23 mouse cellular contexts compared by ENCODE assay signal in genomic region chr5:29861522-29861921, GRCm38 (mm10).
DNase-seq lines count a peak whose midpoint lies in the region; ATAC-seq and TF ChIP-seq lines count a peak whose summit lies in the region.
"Had no signal": no experiment of that assay in that cellular context is flagged by ENCODE, and none has a peak within 500 bp of the region (broad histone marks: within the 10 kb centered on the region; RNA-seq: fewer than 3 reads in every experiment).

No protein-coding gene starts in this region.

- in situ Hi-C loops in Patski (cut with MboI; ENCODE audit: low pct_unique_long_range_greater_than_20kb): no loop called here

- CTCF ChIA-PET in Patski (lab: Charles Lee): interaction anchor here (1.6 kb wide), 1 partner anchor 37 kb away, joined by 4 read pairs; no protein-coding TSS in a partner anchor

- no peak overlapping the region for H3K9ac ChIP-seq in forebrain, embryonic 15.5 days (replicated peaks)
- H3K9ac ChIP-seq: embryonic facial prominence, embryonic 13.5 days; hindbrain, embryonic 14.5 days; intestine, embryonic 15.5 days; kidney, embryonic 15.5 days; liver, embryonic 15.5 days; midbrain, embryonic 15.5 days; stomach, embryonic 15.5 days had no signal

- H3K4me2 ChIP-seq in forebrain, embryonic 15.5 days (replicated peaks): no peak overlapping the region
- H3K4me2 ChIP-seq: embryonic facial prominence, embryonic 13.5 days; hindbrain, embryonic 14.5 days; intestine, embryonic 15.5 days; kidney, embryonic 15.5 days; liver, embryonic 15.5 days; midbrain, embryonic 15.5 days; stomach, embryonic 15.5 days had no signal

- 0 out of 2 replicates have a peak overlapping the region, but pooled peaks have one; percentile 12 for H3K27ac ChIP-seq in gastrocnemius, adult 2 months
- no peak overlapping the region for H3K27ac ChIP-seq in forebrain, embryonic 15.5 days (replicated peaks)
- H3K27ac ChIP-seq: embryonic facial prominence, embryonic 13.5 days; hindbrain, embryonic 14.5 days; intestine, embryonic 15.5 days; kidney, embryonic 15.5 days; liver, embryonic 15.5 days; midbrain, embryonic 15.5 days; stomach, embryonic 15.5 days had no signal

- H3K36me3 ChIP-seq in forebrain, embryonic 15.5 days: no peaks in the 10 kb centered on the region
- H3K36me3 ChIP-seq: embryonic facial prominence, embryonic 13.5 days; intestine, embryonic 15.5 days; kidney, embryonic 15.5 days; liver, embryonic 15.5 days; midbrain, embryonic 15.5 days; stomach, embryonic 15.5 days had no signal

- H3K4me3 ChIP-seq in gastrocnemius, adult 2 months: no peak overlapping the region
- H3K4me3 ChIP-seq in forebrain, embryonic 15.5 days: no peak overlapping the region
- H3K4me3 ChIP-seq: embryonic facial prominence, embryonic 13.5 days; intestine, embryonic 15.5 days; kidney, embryonic 15.5 days; liver, embryonic 15.5 days; midbrain, embryonic 15.5 days; stomach, embryonic 15.5 days had no signal

- intact Hi-C loops in gastrocnemius, adult 2 months (cut with DNase I): no loop called here
- intact Hi-C loops in gastrocnemius, postnatal 36 days (cut with DNase I): no loop called here

- POLR2A ChIA-PET in Patski (lab: Charles Lee): no interaction called here

- H3K9me3 ChIP-seq in forebrain, embryonic 15.5 days: no peaks in the 10 kb centered on the region
- H3K9me3 ChIP-seq: embryonic facial prominence, embryonic 13.5 days; intestine, embryonic 15.5 days; kidney, embryonic 15.5 days; liver, embryonic 15.5 days; midbrain, embryonic 15.5 days; stomach, embryonic 15.5 days had no signal

- 82% methylated on average over 3 of the region's 3 CpGs for WGBS in forebrain, embryonic 15.5 days

- H3K4me1 ChIP-seq in forebrain, embryonic 15.5 days: no peaks in the 10 kb centered on the region
- H3K4me1 ChIP-seq: embryonic facial prominence, embryonic 13.5 days; intestine, embryonic 15.5 days; kidney, embryonic 15.5 days; liver, embryonic 15.5 days; midbrain, embryonic 15.5 days; stomach, embryonic 15.5 days had no signal

- H3K27me3 ChIP-seq in Patski: no peaks in the 10 kb centered on the region
- no peaks in the 10 kb centered on the region for H3K27me3 ChIP-seq in forebrain, embryonic 15.5 days
- H3K27me3 ChIP-seq: embryonic facial prominence, embryonic 13.5 days; intestine, embryonic 15.5 days; kidney, embryonic 15.5 days; liver, embryonic 15.5 days; midbrain, embryonic 15.5 days; stomach, embryonic 15.5 days had no signal

- peak; percentile 95 for ATAC-seq in Patski
- no peak for ATAC-seq in forebrain, embryonic 15.5 days (replicated peaks)
- no peak for ATAC-seq in erythroid progenitor cell, adult 5-6 weeks (replicated peaks; ENCODE audit: low FRiP score, poor library complexity, severe bottlenecking)
- ATAC-seq: intestine, embryonic 15.5 days; midbrain, embryonic 15.5 days had no signal

- no peak for TF ChIP-seq CTCF in gastrocnemius, adult 2 months (IDR thresholded peaks at IDR 0.05)
- no peak for TF ChIP-seq CTCF in Patski (IDR thresholded peaks at IDR 0.05)

- DNase-seq in gastrocnemius, adult 2 months: no peak
- DNase-seq in gastrocnemius, postnatal 36 days: no peak
- DNase-seq in 3134 (ENCODE audit: extremely low read depth, insufficient read length, low spot score): peak; percentile 35
- peak; percentile 56 for DNase-seq in Patski (ENCODE audit: low read depth, low spot score)
- peak; percentile 34 for DNase-seq in lung, postnatal 10 days
- no peak for DNase-seq in cerebellum, adult 18-20 months
- DNase-seq: adrenal gland, postnatal 25 days; B cell, adult 2 months; cerebellum, adult 11 months; cerebellum, postnatal 14 days; gastrocnemius, postnatal 14 days; heart, postnatal 14 days; right cerebral cortex, postnatal 25 days; thymus, adult 2 months had no signal

Comparison
In these comparisons a context has a peak if more than half of its experiments do, and no peak if none do; other contexts are left out.
1. DNase-seq: peak in 3134 (single experiment), Patski (single experiment) and lung, postnatal 10 days (single experiment); none in gastrocnemius, adult 2 months (single experiment), gastrocnemius, postnatal 36 days (0 of 2) and cerebellum, adult 18-20 months (0 of 2).